Mouse (Mus musculus) liver, postnatal 0 days (tissue): ENCODE results near the gene Trpm3.

Experiments used
- CTCF ChIP-seq: sonication (generic); IDR thresholded peaks from 2 replicates; pipeline ENCODE4 v1.5.1; 2016; ENCODE audit warnings: antibody characterized with exemption, low read depth
- EP300 ChIP-seq: IDR thresholded peaks from 2 replicates; pipeline ENCODE4 v1.6.1; 2016; ENCODE audit warnings: antibody characterized with exemption, low read depth, mild to moderate bottlenecking

GRCm38 (mm10) chr19:22180136-22180535, 41.3 kb downstream of the Trpm3 start:
- TF ChIP-seq CTCF (no peak), EP300 (no peak)
